In genomic region chr17:12684928-12685624, GRCm38 (mm10) we compare ENCODE assay signal across 15 mouse cellular contexts. TPM values are rescaled to one million over a fixed set of nuclear protein-coding genes. Genes with fewer than 3 reads are reported as not detected.
"Had no signal": no experiment of that assay in that cellular context is flagged by ENCODE, and none has a peak within 500 bp of the region (broad histone marks: within the 10 kb centered on the region; RNA-seq: fewer than 3 reads in every experiment).

No protein-coding gene starts in this region.

- ATAC-seq: lung, postnatal 0 days; midbrain, embryonic 15.5 days had no signal

- H3K9ac ChIP-seq: liver, embryonic 15.5 days; midbrain, embryonic 15.5 days; neural tube, embryonic 12.5 days had no signal

- H3K27me3 ChIP-seq: liver, embryonic 15.5 days; midbrain, embryonic 15.5 days; neural tube, embryonic 12.5 days had no signal

- H3K4me2 ChIP-seq: liver, embryonic 11.5 days; liver, embryonic 15.5 days; midbrain, embryonic 11.5 days; midbrain, embryonic 15.5 days; neural tube, embryonic 12.5 days had no signal

- DNase-seq: lung, adult 2 months; thymus, postnatal 4 days had no signal

- H3K4me3 ChIP-seq: left cerebral cortex, adult 2 months; liver, embryonic 15.5 days; megakaryocyte, embryonic 14.5 days; midbrain, embryonic 15.5 days; neural tube, embryonic 12.5 days had no signal

- H3K9me3 ChIP-seq: liver, embryonic 15.5 days; midbrain, embryonic 15.5 days; neural tube, embryonic 12.5 days had no signal

- H3K27ac ChIP-seq: left cerebral cortex, adult 2 months; liver, embryonic 15.5 days; macrophage; midbrain, embryonic 15.5 days; neural tube, embryonic 12.5 days; stomach, postnatal 0 days had no signal

- H3K4me1 ChIP-seq: liver, embryonic 15.5 days; midbrain, embryonic 15.5 days; neural tube, embryonic 12.5 days had no signal

RNA-seq across cellular contexts. Expression of gene Slc22a1, which starts 9.4 kb away (rescaled TPM):
- total RNA-seq: layer of hippocampus, postnatal 25 days; monocyte, adult 5-6 weeks; neutrophil, adult 5-6 weeks had no signal
- polyA plus RNA-seq: macrophage; midbrain, embryonic 11.5 days; midbrain, embryonic 15.5 days; neural tube, embryonic 12.5 days had no signal
